Mouse (Mus musculus) hindbrain, embryonic 12.5 days (tissue): Measurements from ENCODE around the gene Rap1gap2. TPM values are rescaled to one million over a fixed set of nuclear protein-coding genes. Genes with fewer than 3 reads are reported as not detected.

Source experiments
- ATAC-seq: fragments of 200-750 bp; cut with Nextera tagmentation; 2 replicates; pipeline ENCODE4 v1.8.0; 2017; ENCODE audit warnings: moderate TSS enrichment; ENCODE audit not compliant: low FRiP score
- H3K27ac ChIP-seq: fragments of 300-500 bp; sonication (generic); 2 replicates; pipeline ENCODE4 v1.5.1; 2016; ENCODE audit warnings: mild to moderate bottlenecking
- H3K27me3 ChIP-seq: fragments of 300-500 bp; sonication (generic); 2 replicates; pipeline ENCODE4 v1.6.1; 2016; ENCODE audit warnings: mild to moderate bottlenecking
- H3K36me3 ChIP-seq: fragments of 300-500 bp; sonication (generic); 2 replicates; pipeline ENCODE4 v1.6.1; 2016; ENCODE audit warnings: mild to moderate bottlenecking
- H3K4me1 ChIP-seq: fragments of 300-500 bp; sonication (generic); 2 replicates; pipeline ENCODE4 v1.6.1; 2016
- H3K4me2 ChIP-seq: fragments of 300-500 bp; sonication (generic); replicated peaks from 2 replicates; pipeline ENCODE4 v1.6.1; 2016; ENCODE audit warnings: mild to moderate bottlenecking
- H3K4me3 ChIP-seq: fragments of 300-500 bp; sonication (generic); 2 replicates; pipeline ENCODE4 v1.5.1; 2016; ENCODE audit warnings: mild to moderate bottlenecking
- H3K9ac ChIP-seq: fragments of 300-500 bp; sonication (generic); 2 replicates; pipeline ENCODE4 v1.6.1; 2016; ENCODE audit warnings: mild to moderate bottlenecking, moderate library complexity
- H3K9me3 ChIP-seq: fragments of 300-500 bp; sonication (generic); replicated peaks from 2 replicates; pipeline ENCODE4 v1.6.1; 2016; ENCODE audit warnings: mild to moderate bottlenecking
- WGBS: fragments of 180-500 bp; shearing (Covaris S2); methylation state at CpG from one replicate; pipeline ENCODE4 v1.1.7; 2016; 5-methylcytosine and 5-hydroxymethylcytosine counted together
- polyA plus RNA-seq: library from polyadenylated mRNA; unstranded; fragments of >200 nt; fragmentation: Nextera tagmentation; extraction: Ambion mirVana; gene quantifications from 2 replicates; pipeline ENCODE4 v1.2.1, GENCODE M21; 2016

Gene Rap1gap2
- polyA plus RNA-seq, 1 experiment from 2014 or later, result 8.1 TPM

- no peaks in the 10 kb centered on the region for H3K36me3 ChIP-seq
- WGBS, result 89% methylated on average over 5 of the region's 5 CpGs
- H3K4me1 ChIP-seq, result no peaks in the 10 kb centered on the region
- H3K9ac ChIP-seq, result no peak overlapping the region
- no peaks in the 10 kb centered on the region for H3K9me3 ChIP-seq
- H3K27me3 ChIP-seq, result no peaks in the 10 kb centered on the region
- no peak overlapping the region for H3K4me2 ChIP-seq
- ATAC-seq, result no peak
- no peak overlapping the region for H3K27ac ChIP-seq
- no peak overlapping the region for H3K4me3 ChIP-seq
Measured at GRCm38 (mm10) chr11:74426306-74426705, 184.4 kb downstream of the Rap1gap2 start.

GRCm38 (mm10) chr11:74422019-74422418, 188.7 kb downstream of the Rap1gap2 start:
- Histone ChIP-seq H3K4me3 (no peak overlapping the region), H3K4me1 (no peaks in the 10 kb centered on the region), H3K9me3 (no peaks in the 10 kb centered on the region), H3K36me3 (no peaks in the 10 kb centered on the region), H3K27me3 (no peaks in the 10 kb centered on the region), H3K9ac (no peak overlapping the region), H3K27ac (no peak overlapping the region), H3K4me2 (no peak overlapping the region)
- 92% methylated on average over 6 of the region's 6 CpGs for WGBS
- no peak for ATAC-seq

GRCm38 (mm10) chr11:74421151-74421550, 189.6 kb downstream of the Rap1gap2 start:
- Histone ChIP-seq H3K4me2 (no peak overlapping the region), H3K27me3 (no peaks in the 10 kb centered on the region), H3K9me3 (no peaks in the 10 kb centered on the region), H3K4me3 (no peak overlapping the region), H3K9ac (no peak overlapping the region), H3K36me3 (no peaks in the 10 kb centered on the region), H3K27ac (no peak overlapping the region), H3K4me1 (no peaks in the 10 kb centered on the region)
- 85% methylated on average over 4 of the region's 4 CpGs for WGBS
- no peak for ATAC-seq

GRCm38 (mm10) chr11:74419601-74420000, 191.1 kb downstream of the Rap1gap2 start:
- no peak for ATAC-seq
- Histone ChIP-seq H3K27me3 (no peaks in the 10 kb centered on the region), H3K4me1 (no peaks in the 10 kb centered on the region), H3K36me3 (no peaks in the 10 kb centered on the region), H3K9ac (no peak overlapping the region), H3K4me3 (no peak overlapping the region), H3K4me2 (no peak overlapping the region), H3K9me3 (no peaks in the 10 kb centered on the region), H3K27ac (no peak overlapping the region)
- WGBS, result 90% methylated on average over 4 of the region's 4 CpGs

GRCm38 (mm10) chr11:74415736-74416135, 195.0 kb downstream of the Rap1gap2 start:
- ATAC-seq, result no peak
- no peaks in the 10 kb centered on the region; the same call in 1 of the 2 replicates for H3K4me1 ChIP-seq
- no peak overlapping the region for H3K27ac ChIP-seq
- H3K9me3 ChIP-seq, result no peaks in the 10 kb centered on the region
- H3K36me3 ChIP-seq, result no peaks in the 10 kb centered on the region
- no peak overlapping the region for H3K9ac ChIP-seq
- H3K27me3 ChIP-seq, result no peaks in the 10 kb centered on the region
- no peak overlapping the region for H3K4me3 ChIP-seq
- H3K4me2 ChIP-seq, result no peak overlapping the region
- 82% methylated on average over 12 of the region's 12 CpGs for WGBS

GRCm38 (mm10) chr11:74414112-74414511, 196.6 kb downstream of the Rap1gap2 start:
- H3K36me3 ChIP-seq, result no peaks in the 10 kb centered on the region
- no peak overlapping the region for H3K4me3 ChIP-seq
- WGBS, result 72% methylated on average over 9 of the region's 9 CpGs
- H3K27me3 ChIP-seq, result no peaks in the 10 kb centered on the region
- ATAC-seq, result no peak
- H3K4me1 ChIP-seq, result peaks cover 11% of the 10 kb centered on the region
- H3K9me3 ChIP-seq, result no peaks in the 10 kb centered on the region
- H3K9ac ChIP-seq, result no peak overlapping the region
- H3K27ac ChIP-seq, result no peak overlapping the region
- H3K4me2 ChIP-seq, result no peak overlapping the region

- H3K36me3 ChIP-seq, result no peaks in the 10 kb centered on the region
- H3K27ac ChIP-seq, result no peak overlapping the region
- 66% methylated on average over 3 of the region's 3 CpGs for WGBS
- H3K27me3 ChIP-seq, result no peaks in the 10 kb centered on the region
- ATAC-seq, result no peak
- H3K4me2 ChIP-seq, result no peak overlapping the region
- H3K4me1 ChIP-seq, result peaks cover 16% of the 10 kb centered on the region
- H3K9ac ChIP-seq, result no peak overlapping the region
- H3K4me3 ChIP-seq, result no peak overlapping the region
- no peaks in the 10 kb centered on the region for H3K9me3 ChIP-seq
Measured at GRCm38 (mm10) chr11:74413449-74413972, 197.2 kb downstream of the Rap1gap2 start.

GRCm38 (mm10) chr11:74412462-74412861, 198.3 kb downstream of the Rap1gap2 start:
- no peak overlapping the region for H3K4me2 ChIP-seq
- H3K9ac ChIP-seq, result no peak overlapping the region
- H3K4me1 ChIP-seq, result peaks cover 16% of the 10 kb centered on the region
- H3K36me3 ChIP-seq, result no peaks in the 10 kb centered on the region
- no peak overlapping the region for H3K4me3 ChIP-seq
- H3K27ac ChIP-seq, result no peak overlapping the region
- no peak for ATAC-seq
- H3K9me3 ChIP-seq, result no peaks in the 10 kb centered on the region
- no peaks in the 10 kb centered on the region for H3K27me3 ChIP-seq
- WGBS, result 76% methylated on average over 3 of the region's 3 CpGs

GRCm38 (mm10) chr11:74411943-74412342, 198.8 kb downstream of the Rap1gap2 start:
- Histone ChIP-seq H3K4me1 (peaks cover 16% of the 10 kb centered on the region), H3K36me3 (no peaks in the 10 kb centered on the region), H3K27ac (no peak overlapping the region), H3K4me2 (no peak overlapping the region), H3K9ac (no peak overlapping the region), H3K4me3 (no peak overlapping the region), H3K27me3 (no peaks in the 10 kb centered on the region), H3K9me3 (no peaks in the 10 kb centered on the region)
- no peak for ATAC-seq
- WGBS, result 71% methylated on average over 3 of the region's 3 CpGs

GRCm38 (mm10) chr11:74409757-74410174, 200.9 kb downstream of the Rap1gap2 start:
- 72% methylated on average over 4 of the region's 4 CpGs for WGBS
- no peaks in the 10 kb centered on the region for H3K36me3 ChIP-seq
- H3K9ac ChIP-seq, result no peak overlapping the region
- ATAC-seq, result peak; percentile 27
- H3K27me3 ChIP-seq, result no peaks in the 10 kb centered on the region
- no peaks in the 10 kb centered on the region for H3K9me3 ChIP-seq
- H3K4me1 ChIP-seq, result peaks cover 16% of the 10 kb centered on the region
- no peak overlapping the region for H3K4me3 ChIP-seq
- H3K27ac ChIP-seq, result peak overlapping the region; percentile 62; the same call in 1 of the 2 replicates
- H3K4me2 ChIP-seq, result no peak overlapping the region

- ATAC-seq, result peak; percentile 36; the same call in 1 of the 2 replicates
- no peak overlapping the region for H3K4me2 ChIP-seq
- no peaks in the 10 kb centered on the region for H3K36me3 ChIP-seq
- no peaks in the 10 kb centered on the region for H3K27me3 ChIP-seq
- H3K9ac ChIP-seq, result no peak overlapping the region
- peak overlapping the region; percentile 62 for H3K27ac ChIP-seq
- no peak overlapping the region for H3K4me3 ChIP-seq
- H3K4me1 ChIP-seq, result peaks cover 16% of the 10 kb centered on the region
- 58% methylated on average over 5 of the region's 5 CpGs for WGBS
- no peaks in the 10 kb centered on the region for H3K9me3 ChIP-seq
Measured at GRCm38 (mm10) chr11:74409447-74409754, 201.3 kb downstream of the Rap1gap2 start.

GRCm38 (mm10) chr11:74408587-74409446, 201.9 kb downstream of the Rap1gap2 start:
- WGBS, result 64% methylated on average over 4 of the region's 4 CpGs
- H3K4me1 ChIP-seq, result peaks cover 16% of the 10 kb centered on the region
- peak overlapping the region; percentile 62 for H3K27ac ChIP-seq

GRCm38 (mm10) chr11:74405201-74405600, 205.5 kb downstream of the Rap1gap2 start:
- no peak overlapping the region for H3K9ac ChIP-seq
- ATAC-seq, result no peak
- no peak overlapping the region for H3K27ac ChIP-seq
- H3K4me1 ChIP-seq, result peaks cover 16% of the 10 kb centered on the region
- 76% methylated on average over 7 of the region's 7 CpGs for WGBS
- no peak overlapping the region for H3K4me2 ChIP-seq
- H3K9me3 ChIP-seq, result no peaks in the 10 kb centered on the region
- H3K36me3 ChIP-seq, result no peaks in the 10 kb centered on the region
- H3K4me3 ChIP-seq, result no peak overlapping the region
- no peaks in the 10 kb centered on the region for H3K27me3 ChIP-seq

More at GRCm38 (mm10) chr11:74408587-74409446, 201.9 kb downstream of the Rap1gap2 start:
- H3K9me3 ChIP-seq, result no peaks in the 10 kb centered on the region
- no peaks in the 10 kb centered on the region for H3K36me3 ChIP-seq
- no peak overlapping the region for H3K9ac ChIP-seq
- peak; percentile 78 for ATAC-seq
- no peak overlapping the region for H3K4me3 ChIP-seq
- no peaks in the 10 kb centered on the region for H3K27me3 ChIP-seq
- H3K4me2 ChIP-seq, result no peak overlapping the region
